Mouse (Mus musculus) embryonic facial prominence, embryonic 11.5 days (tissue): ENCODE results near the gene Rasgrf1. TPM values are rescaled to one million over a fixed set of nuclear protein-coding genes. Genes with fewer than 3 reads are reported as not detected.
A peak's percentile ranks its signal among the peaks of the same experiment; 100 is the strongest.

Experiments used
- ATAC-seq: fragments of 200-750 bp; cut with Nextera tagmentation; replicated peaks from 2 replicates; pipeline ENCODE4 v1.8.0; 2017; ENCODE audit warnings: low read depth; ENCODE audit not compliant: insufficient number of reproducible peaks, low FRiP score, low TSS enrichment
- DNase-seq: peaks from one replicate; pipeline ENCODE4 v3.0.0-alpha.2; 2015; ENCODE audit warnings: low spot score
- H3K27ac ChIP-seq: fragments of 300-500 bp; sonication (generic); replicated peaks from 2 replicates; pipeline ENCODE4 v1.5.1; 2014; ENCODE audit warnings: mild to moderate bottlenecking, low read depth, low read length, control low read depth
- H3K27me3 ChIP-seq: fragments of 300-500 bp; sonication (generic); 2 replicates; pipeline ENCODE4 v1.6.1; 2014; ENCODE audit warnings: mild to moderate bottlenecking, low read length, moderate library complexity, mixed read lengths; ENCODE audit not compliant: control insufficient read depth, insufficient read depth
- H3K36me3 ChIP-seq: fragments of 300-500 bp; sonication (generic); replicated peaks from 2 replicates; pipeline ENCODE4 v1.6.1; 2014; ENCODE audit warnings: low read depth, mild to moderate bottlenecking, low read length, moderate library complexity, mixed read lengths; ENCODE audit not compliant: control insufficient read depth, insufficient read depth
- H3K4me1 ChIP-seq: fragments of 300-500 bp; sonication (generic); 2 replicates; pipeline ENCODE4 v1.6.1; 2014; ENCODE audit warnings: low read length, mixed read lengths; ENCODE audit not compliant: control insufficient read depth, insufficient read depth
- H3K4me2 ChIP-seq: fragments of 300-500 bp; sonication (generic); 2 replicates; pipeline ENCODE4 v1.6.1; 2014; ENCODE audit warnings: low read depth, mild to moderate bottlenecking, control low read depth, low read length, moderate library complexity
- H3K4me3 ChIP-seq: fragments of 300-500 bp; sonication (generic); 2 replicates; pipeline ENCODE4 v1.5.1; 2014; ENCODE audit warnings: low read depth, low read length, control low read depth
- H3K9ac ChIP-seq: fragments of 300-500 bp; sonication (generic); replicated peaks from 2 replicates; pipeline ENCODE4 v1.6.1; 2014; ENCODE audit warnings: mild to moderate bottlenecking, control low read depth, low read length
- H3K9me3 ChIP-seq: fragments of 300-500 bp; sonication (generic); replicated peaks from 2 replicates; pipeline ENCODE4 v1.6.1; 2016; ENCODE audit warnings: mild to moderate bottlenecking, low read length, inconsistent platforms, mixed read lengths; ENCODE audit not compliant: control insufficient read depth
- WGBS: fragments of 180-500 bp; shearing (Covaris S2); extraction: QIAGEN DNeasy Blood & Tissue Kit; methylation state at CpG from one replicate; pipeline ENCODE4 v1.1.7; 2014; 5-methylcytosine and 5-hydroxymethylcytosine counted together
- polyA plus RNA-seq: library from polyadenylated mRNA; unstranded; fragments of >200 nt; fragmentation: Nextera tagmentation; extraction: Ambion mirVana; gene quantifications from 2 replicates; pipeline ENCODE4 v1.2.1, GENCODE M21; 2014

The Rasgrf1 gene
- polyA plus RNA-seq, 1 experiment from 2014 or later: not detected

DNA sequence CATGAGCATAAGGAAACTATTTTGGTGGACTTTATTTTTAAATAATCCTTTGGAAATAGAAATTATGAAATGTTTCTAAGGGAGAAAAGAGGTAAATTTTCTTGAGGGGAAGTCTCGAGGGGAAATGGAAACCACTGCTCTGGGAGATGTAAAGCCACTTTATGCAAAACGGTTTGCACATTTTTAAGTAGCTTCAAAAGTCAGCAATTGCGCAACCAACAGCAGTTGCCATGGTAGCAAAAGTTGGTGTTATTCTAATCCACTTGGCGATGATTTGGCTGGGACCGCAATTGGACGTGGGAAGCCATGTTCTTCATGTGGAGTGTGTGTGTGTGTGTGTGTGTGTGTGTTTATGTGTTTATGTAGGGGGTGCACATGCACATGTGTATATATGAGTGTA, 37.6 kb upstream of the Rasgrf1 start:
- Histone ChIP-seq H3K36me3 (no peaks in the 10 kb centered on the region), H3K9ac (no peak overlapping the region), H3K4me3 (no peak overlapping the region), H3K27ac (no peak overlapping the region), H3K4me2 (no peak overlapping the region), H3K27me3 (peaks cover 15% of the 10 kb centered on the region), H3K9me3 (no peaks in the 10 kb centered on the region), H3K4me1 (no peaks in the 10 kb centered on the region)
- 79% methylated on average over 6 of the region's 6 CpGs for WGBS
- ATAC-seq (no peak), DNase-seq (no peak)

DNA sequence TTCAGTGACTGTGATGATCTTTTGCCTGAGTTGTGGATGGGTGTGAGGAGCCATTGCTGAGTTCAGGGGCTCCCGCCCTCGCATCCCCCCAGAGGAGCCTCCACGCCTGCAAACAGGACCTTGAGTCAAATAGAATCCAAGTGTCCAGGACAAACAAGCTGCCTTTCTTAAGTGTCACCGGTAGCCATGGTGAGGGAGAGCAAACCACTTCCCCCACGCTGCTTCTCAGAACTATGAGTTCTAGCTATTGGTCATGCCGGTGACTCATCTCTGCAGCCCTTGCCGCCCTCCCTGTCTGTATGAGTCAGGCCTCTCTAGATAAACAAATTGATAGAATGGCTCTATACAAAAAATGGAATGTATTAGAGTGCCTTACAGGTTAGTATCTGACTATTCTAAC, 35.3 kb upstream of the Rasgrf1 start:
- no peak for ATAC-seq
- Histone ChIP-seq H3K36me3 (no peaks in the 10 kb centered on the region), H3K27me3 (peaks cover 9% of the 10 kb centered on the region), H3K4me1 (no peaks in the 10 kb centered on the region), H3K9ac (no peak overlapping the region), H3K27ac (no peak overlapping the region), H3K4me3 (no peak overlapping the region), H3K9me3 (0 out of 2 replicates have a peak, but pooled peaks cover under 1% of the 10 kb centered on the region), H3K4me2 (no peak overlapping the region)
- WGBS: 44% methylated on average over 7 of the region's 7 CpGs
- DNase-seq: no peak

DNA sequence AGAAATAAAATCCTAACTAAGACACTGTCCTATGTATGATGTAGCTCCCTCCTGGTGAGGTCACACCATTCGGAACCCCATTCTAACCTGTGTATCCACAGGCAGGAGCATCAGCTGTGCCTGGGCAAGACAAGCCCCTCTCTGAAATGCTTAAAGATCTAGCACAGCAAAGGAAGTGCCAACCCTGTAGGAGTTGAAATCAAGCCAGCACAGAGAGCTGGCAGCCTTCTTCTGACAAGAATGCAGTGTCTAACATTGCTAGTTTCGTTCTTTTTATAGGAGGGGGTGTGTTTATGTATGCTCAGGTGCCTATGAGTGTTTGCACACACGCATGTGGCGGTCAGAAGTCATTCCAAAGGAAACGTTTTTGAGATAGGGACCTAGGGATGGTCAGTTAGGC, 34.2 kb upstream of the Rasgrf1 start:
- Histone ChIP-seq H3K36me3 (no peaks in the 10 kb centered on the region), H3K4me1 (no peaks in the 10 kb centered on the region), H3K4me2 (no peak overlapping the region), H3K9me3 (0 out of 2 replicates have a peak, but pooled peaks cover 3% of the 10 kb centered on the region), H3K27me3 (peaks cover 6% of the 10 kb centered on the region), H3K4me3 (no peak overlapping the region), H3K9ac (no peak overlapping the region), H3K27ac (no peak overlapping the region)
- DNase-seq (no peak), ATAC-seq (no peak)
- WGBS: 54% methylated on average over 5 of the region's 5 CpGs

DNA sequence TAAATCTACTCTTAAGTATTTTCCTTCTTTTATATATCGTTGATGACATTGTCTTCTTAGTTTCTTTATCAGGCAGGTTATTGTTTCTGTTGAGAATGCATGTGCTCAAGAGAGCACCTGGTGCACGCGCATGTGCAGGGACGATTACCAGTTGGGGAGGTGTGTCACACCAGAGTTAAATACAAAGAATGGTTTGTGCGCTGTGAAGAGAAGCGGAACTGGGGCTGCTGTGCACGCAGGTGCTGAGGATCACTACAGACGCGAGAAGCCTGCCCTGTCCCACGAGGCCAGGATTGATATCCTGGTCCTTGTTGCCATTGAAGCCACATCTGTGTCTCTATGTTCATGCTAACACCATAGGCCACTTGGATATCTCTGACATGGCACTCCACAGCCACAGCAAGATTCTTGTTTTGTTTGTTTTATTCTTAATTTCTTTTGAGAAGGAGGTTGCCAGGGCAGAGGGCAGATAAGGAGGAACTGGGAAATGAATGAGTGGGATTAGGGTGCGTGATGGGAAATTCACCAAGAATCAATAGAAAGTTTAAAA, 31.2 kb upstream of the Rasgrf1 start:
- 0 out of 2 replicates have a peak, but pooled peaks cover 3% of the 10 kb centered on the region for H3K9me3 ChIP-seq
- H3K4me1 ChIP-seq: no peaks in the 10 kb centered on the region
- WGBS: 57% methylated on average over 11 of the region's 11 CpGs
- H3K4me3 ChIP-seq: no peak overlapping the region
- no peak for DNase-seq
- H3K36me3 ChIP-seq: no peaks in the 10 kb centered on the region
- no peak for ATAC-seq
- no peak overlapping the region for H3K4me2 ChIP-seq
- peaks cover 8% of the 10 kb centered on the region for H3K27me3 ChIP-seq
- no peak overlapping the region for H3K9ac ChIP-seq
- H3K27ac ChIP-seq: no peak overlapping the region

DNA sequence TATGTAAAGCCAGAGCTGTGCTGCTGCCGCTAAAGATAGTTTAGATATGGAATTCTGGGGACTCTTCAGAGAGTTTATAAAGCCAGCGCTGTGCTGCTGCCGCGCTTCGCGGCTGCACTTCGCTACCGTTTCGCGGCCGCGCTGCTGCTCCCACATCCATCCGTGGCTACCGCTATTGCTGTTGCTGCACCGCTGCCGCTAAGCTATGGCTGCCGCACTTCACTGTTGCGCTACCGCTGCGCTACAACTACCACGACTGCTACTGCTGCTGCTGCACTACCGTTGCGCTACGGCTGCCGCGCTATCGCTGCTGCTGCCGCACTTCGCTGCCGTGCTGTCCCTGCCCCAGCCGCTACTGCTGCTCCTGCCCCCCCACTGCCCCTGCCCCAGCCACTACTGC, 30.1 kb upstream of the Rasgrf1 start:
- H3K9me3 ChIP-seq: 0 out of 2 replicates have a peak, but pooled peaks cover 3% of the 10 kb centered on the region
- H3K9ac ChIP-seq: no peak overlapping the region
- H3K36me3 ChIP-seq: no peaks in the 10 kb centered on the region
- H3K4me3 ChIP-seq: no peak overlapping the region
- H3K4me1 ChIP-seq: no peaks in the 10 kb centered on the region
- H3K4me2 ChIP-seq: peak overlapping the region; percentile 21; the same call in 1 of the 2 replicates
- ATAC-seq: no peak; the same call in 1 of the 2 replicates
- no peak overlapping the region for H3K27ac ChIP-seq
- WGBS: 52% methylated on average over 31 of the region's 31 CpGs
- peaks cover 8% of the 10 kb centered on the region for H3K27me3 ChIP-seq
- peak; percentile 50 for DNase-seq

DNA sequence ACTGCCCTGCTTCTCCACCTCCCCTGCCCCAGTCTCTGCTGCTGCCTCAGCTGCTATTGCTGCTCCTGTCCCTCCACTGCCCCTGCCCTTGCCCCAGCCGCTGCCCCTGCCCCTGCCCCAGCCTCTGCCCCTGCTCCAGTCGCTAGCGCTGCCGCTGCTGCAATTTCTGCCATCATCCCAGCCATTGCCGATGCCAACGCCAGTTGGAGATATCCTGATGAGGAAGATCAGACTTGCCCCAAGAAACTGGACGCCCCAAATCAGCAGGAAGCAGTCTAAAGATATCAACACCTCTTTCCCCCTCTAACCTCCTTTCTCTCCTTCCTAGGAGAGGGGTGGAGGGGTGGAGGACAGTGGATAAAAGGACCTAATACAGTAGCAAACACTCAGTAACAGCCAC, 28.2 kb upstream of the Rasgrf1 start:
- ATAC-seq (no peak), DNase-seq (no peak)
- Histone ChIP-seq H3K4me1 (no peaks in the 10 kb centered on the region), H3K9ac (no peak overlapping the region), H3K36me3 (no peaks in the 10 kb centered on the region), H3K27ac (no peak overlapping the region), H3K27me3 (peaks cover 8% of the 10 kb centered on the region), H3K4me2 (no peak overlapping the region), H3K9me3 (0 out of 2 replicates have a peak, but pooled peaks cover 3% of the 10 kb centered on the region), H3K4me3 (no peak overlapping the region)
- 31% methylated on average over 7 of the region's 7 CpGs for WGBS

DNA sequence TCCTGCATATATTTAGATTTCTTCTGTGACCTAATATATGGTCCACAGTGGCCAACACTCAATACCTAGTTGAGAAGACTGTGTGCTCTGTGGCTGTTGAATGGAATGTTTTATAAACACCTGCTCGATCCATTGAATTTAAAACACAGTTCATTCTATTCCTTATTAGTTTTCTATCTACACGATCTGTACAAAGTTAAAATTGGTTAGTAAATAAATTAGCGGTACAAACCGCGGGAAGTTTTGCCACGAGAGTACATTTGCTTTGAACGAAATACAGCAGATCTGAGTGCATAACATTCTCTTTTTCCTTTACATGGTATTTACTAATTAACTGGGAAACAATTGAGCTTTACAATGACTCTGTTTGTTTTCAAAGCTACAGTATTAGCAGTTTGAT, 27.1 kb upstream of the Rasgrf1 start:
- H3K4me1 ChIP-seq: no peaks in the 10 kb centered on the region
- DNase-seq (no peak), ATAC-seq (no peak)
- peaks cover 8% of the 10 kb centered on the region for H3K27me3 ChIP-seq
- H3K9me3 ChIP-seq: 0 out of 2 replicates have a peak, but pooled peaks cover 3% of the 10 kb centered on the region
- no peak overlapping the region for H3K27ac ChIP-seq
- no peak overlapping the region for H3K4me3 ChIP-seq
- no peaks in the 10 kb centered on the region for H3K36me3 ChIP-seq
- no peak overlapping the region for H3K4me2 ChIP-seq
- no peak overlapping the region for H3K9ac ChIP-seq
- 48% methylated on average over 7 of the region's 7 CpGs for WGBS

DNA sequence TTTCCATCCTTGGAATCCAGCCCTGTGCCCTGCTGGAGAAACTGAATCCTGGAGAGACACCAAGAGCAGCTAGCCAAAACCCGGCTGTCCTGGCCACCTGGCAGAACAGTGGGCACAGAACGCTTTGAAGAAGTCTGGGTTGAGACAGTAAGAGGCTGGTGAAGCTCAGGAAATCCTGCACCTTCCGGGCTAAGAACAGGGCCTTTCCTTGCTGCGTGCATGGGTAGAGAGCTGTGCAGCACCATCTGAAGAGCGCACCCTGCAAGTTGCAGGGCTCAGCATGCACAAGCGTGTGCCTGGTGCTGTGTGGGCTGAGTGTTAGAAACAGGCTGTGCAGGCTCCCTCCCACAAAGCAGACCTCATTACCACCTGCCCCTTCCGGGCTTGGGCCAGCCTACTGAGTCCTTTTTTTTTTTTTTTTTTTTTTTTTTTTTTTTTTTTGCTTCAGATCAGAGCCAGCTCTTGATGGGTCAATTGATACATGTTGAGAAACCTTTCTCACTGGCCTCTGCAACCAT, 23.9 kb upstream of the Rasgrf1 start:
- no peak overlapping the region for H3K4me2 ChIP-seq
- H3K4me1 ChIP-seq: no peaks in the 10 kb centered on the region
- H3K27me3 ChIP-seq: peaks cover 5% of the 10 kb centered on the region
- H3K4me3 ChIP-seq: no peak overlapping the region
- no peak overlapping the region for H3K9ac ChIP-seq
- DNase-seq (no peak), ATAC-seq (no peak)
- H3K9me3 ChIP-seq: no peaks in the 10 kb centered on the region
- WGBS: 38% methylated on average over 6 of the region's 7 CpGs
- no peaks in the 10 kb centered on the region for H3K36me3 ChIP-seq
- H3K27ac ChIP-seq: no peak overlapping the region
